Mouse (Mus musculus) forebrain, embryonic 14.5 days (tissue): ENCODE results near the gene Gm973. TPM values are rescaled to one million over a fixed set of nuclear protein-coding genes. Genes with fewer than 3 reads are reported as not detected.

Source experiments
- ATAC-seq: fragments of 200-750 bp; cut with Nextera tagmentation; 2 replicates; pipeline ENCODE4 v1.8.0; 2017; ENCODE audit warnings: mild to moderate bottlenecking, moderate library complexity
- DNase-seq: peaks from one replicate; pipeline ENCODE4 v3.0.0-alpha.2; 2015; ENCODE audit warnings: low spot score
- H3K27ac ChIP-seq: fragments of 300-500 bp; sonication (generic); 2 replicates; pipeline ENCODE4 v1.5.1; 2014; ENCODE audit warnings: low read depth, mild to moderate bottlenecking, control low read depth, low read length, moderate library complexity
- H3K27me3 ChIP-seq: fragments of 300-500 bp; sonication (generic); replicated peaks from 2 replicates; pipeline ENCODE4 v1.6.1; 2014; ENCODE audit warnings: low read length, control low read depth, mixed read lengths; ENCODE audit not compliant: control insufficient read depth, insufficient read depth
- H3K36me3 ChIP-seq: fragments of 300-500 bp; sonication (generic); 2 replicates; pipeline ENCODE4 v1.6.1; 2014; ENCODE audit warnings: low read length, control low read depth; ENCODE audit not compliant: control insufficient read depth, insufficient read depth
- H3K4me1 ChIP-seq: fragments of 300-500 bp; sonication (generic); 2 replicates; pipeline ENCODE4 v1.6.1; 2014; ENCODE audit warnings: antibody characterized with exemption, low read length, control low read depth; ENCODE audit not compliant: control insufficient read depth, insufficient read depth
- H3K4me2 ChIP-seq: fragments of 300-500 bp; sonication (generic); 2 replicates; pipeline ENCODE4 v1.6.1; 2014; ENCODE audit warnings: mild to moderate bottlenecking, control low read depth, low read length
- H3K4me3 ChIP-seq: fragments of 300-500 bp; sonication (generic); 2 replicates; pipeline ENCODE4 v1.5.1; 2014; ENCODE audit warnings: low read depth, low read length, control low read depth
- H3K9ac ChIP-seq: fragments of 300-500 bp; sonication (generic); 2 replicates; pipeline ENCODE4 v1.6.1; 2014; ENCODE audit warnings: mild to moderate bottlenecking, low read length, control low read depth, moderate library complexity
- H3K9me3 ChIP-seq: fragments of 300-500 bp; sonication (generic); replicated peaks from 2 replicates; pipeline ENCODE4 v1.6.1; 2016; ENCODE audit warnings: low read length, control low read depth, mixed read lengths; ENCODE audit not compliant: control insufficient read depth
- WGBS: fragments of 180-500 bp; shearing (Covaris S2); extraction: QIAGEN DNeasy Blood & Tissue Kit; methylation state at CpG from one replicate; pipeline ENCODE4 v1.1.7; 2014; 5-methylcytosine and 5-hydroxymethylcytosine counted together
- polyA plus RNA-seq: library from polyadenylated mRNA; unstranded; fragments of >200 nt; fragmentation: Nextera tagmentation; extraction: Ambion mirVana; gene quantifications from 2 replicates; pipeline ENCODE4 v1.2.1, GENCODE M21; 2014

Gene Gm973
- polyA plus RNA-seq, 1 experiment from 2014 or later: 6.2 TPM

- Histone ChIP-seq H3K4me1 (peaks cover 12% of the 10 kb centered on the region), H3K9me3 (no peaks in the 10 kb centered on the region), H3K27me3 (peaks cover 11% of the 10 kb centered on the region; the same call in 1 of the 2 replicates), H3K4me3 (no peak overlapping the region), H3K27ac (no peak overlapping the region), H3K36me3 (no peaks in the 10 kb centered on the region), H3K9ac (no peak overlapping the region), H3K4me2 (no peak overlapping the region)
- DNase-seq (no peak), ATAC-seq (no peak)
- WGBS: 85% methylated on average over 9 of the region's 9 CpGs
Measured at GRCm38 (mm10) chr1:59595609-59596008, 79.5 kb downstream of the Gm973 start.

DNA sequence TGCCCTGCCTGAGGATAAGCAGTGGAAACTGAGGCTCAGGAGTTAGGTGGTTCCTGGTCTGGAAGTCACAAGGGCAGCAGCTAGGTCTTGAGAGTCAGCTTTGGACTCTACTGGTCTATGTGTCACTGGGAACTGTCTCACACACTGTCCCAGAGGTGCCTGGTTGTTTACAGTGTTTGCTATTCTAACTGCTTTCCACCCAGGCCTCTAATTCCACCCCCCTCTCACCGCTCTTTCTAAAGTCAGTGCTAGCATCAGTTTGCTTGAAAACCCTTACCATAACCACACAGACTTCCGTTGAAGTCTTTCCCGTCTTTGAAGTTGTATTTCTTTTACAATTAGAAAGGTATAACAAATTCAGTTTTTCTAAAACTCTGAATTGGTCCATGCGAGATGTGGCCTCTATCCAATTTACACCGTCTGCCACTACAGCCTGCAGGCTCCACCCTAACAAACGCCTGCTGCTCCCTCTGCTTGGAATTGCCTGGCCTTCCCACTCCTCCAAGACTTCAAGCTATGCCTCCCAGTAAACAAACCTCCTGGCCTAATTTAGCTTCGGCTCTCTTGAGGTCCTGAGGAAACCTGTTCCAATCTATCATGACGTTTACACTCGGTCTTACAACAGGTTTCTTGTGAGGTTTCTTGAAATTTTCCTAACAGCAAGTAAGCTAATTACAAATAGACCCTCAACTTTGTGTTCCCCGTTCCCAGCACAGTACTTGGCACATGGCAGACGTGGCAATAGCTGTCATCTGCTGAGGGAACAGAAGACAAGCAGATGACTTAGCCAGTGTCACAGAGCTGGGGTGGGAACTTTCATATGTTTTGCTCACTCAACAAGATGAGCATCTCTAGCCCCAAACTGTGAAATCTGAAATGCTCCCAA, 86.7 kb downstream of the Gm973 start:
- 50% methylated on average over 11 of the region's 11 CpGs for WGBS
- peaks cover 2% of the 10 kb centered on the region; the same call in 1 of the 2 replicates for H3K4me1 ChIP-seq
- H3K9me3 ChIP-seq: no peaks in the 10 kb centered on the region
- no peak overlapping the region; the same call in 1 of the 2 replicates for H3K27ac ChIP-seq
- no peaks in the 10 kb centered on the region for H3K36me3 ChIP-seq
- no peak overlapping the region for H3K9ac ChIP-seq
- no peaks in the 10 kb centered on the region for H3K27me3 ChIP-seq
- ATAC-seq (peak; percentile 72; the same call in 1 of the 2 replicates), DNase-seq (peak; percentile 55)
- no peak overlapping the region for H3K4me3 ChIP-seq
- H3K4me2 ChIP-seq: no peak overlapping the region

DNA sequence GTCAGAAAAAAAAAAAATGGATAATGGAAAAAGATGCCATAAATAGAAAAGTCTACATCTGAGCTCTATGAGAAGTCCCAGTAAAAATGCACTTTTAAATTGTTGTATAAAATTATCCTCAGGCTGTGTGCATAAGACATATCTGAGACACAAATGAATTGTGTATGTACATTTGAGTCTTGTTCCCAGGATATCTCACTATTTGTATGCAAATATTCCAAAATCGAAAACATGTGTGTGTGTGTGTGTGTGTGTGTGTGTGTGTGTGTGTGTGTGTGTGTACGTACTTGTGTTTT, 87.3 kb downstream of the Gm973 start:
- WGBS: 91% methylated on average over 2 of the region's 2 CpGs

DNA sequence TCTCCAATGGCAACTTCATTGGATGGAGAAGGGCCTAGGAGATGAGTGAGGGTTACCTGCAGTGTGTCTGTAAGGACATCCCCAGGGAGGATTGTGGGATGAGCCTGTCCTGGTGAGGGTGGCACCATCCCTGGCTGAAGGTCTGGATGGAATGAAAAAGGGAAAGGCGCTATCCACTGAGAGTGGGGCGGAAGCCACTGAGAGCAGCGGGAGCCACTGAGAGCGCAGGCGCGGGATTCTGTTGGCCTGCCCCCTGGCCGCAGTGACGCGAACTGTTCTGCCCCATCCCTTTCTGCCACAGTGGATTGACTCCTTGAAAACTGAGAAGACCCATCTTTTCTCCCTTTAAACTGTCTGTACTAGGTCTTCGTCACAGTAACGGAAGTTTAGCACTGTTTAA, 87.8 kb downstream of the Gm973 start:
- H3K4me3 ChIP-seq: no peak overlapping the region
- 11% methylated on average over 11 of the region's 11 CpGs for WGBS
- ATAC-seq: peak; percentile 57; the same call in 1 of the 2 replicates
- H3K9me3 ChIP-seq: no peaks in the 10 kb centered on the region
- no peak overlapping the region for H3K9ac ChIP-seq
- peak; percentile 21 for DNase-seq
- no peak overlapping the region for H3K4me2 ChIP-seq
- H3K36me3 ChIP-seq: no peaks in the 10 kb centered on the region
- no peak overlapping the region for H3K27ac ChIP-seq
- no peaks in the 10 kb centered on the region for H3K27me3 ChIP-seq
- peaks cover 2% of the 10 kb centered on the region; the same call in 1 of the 2 replicates for H3K4me1 ChIP-seq

More for the DNA sequence above, 87.3 kb downstream of the Gm973 start:
- Histone ChIP-seq H3K36me3 (no peaks in the 10 kb centered on the region), H3K27ac (no peak overlapping the region), H3K4me3 (no peak overlapping the region), H3K9me3 (no peaks in the 10 kb centered on the region), H3K9ac (no peak overlapping the region), H3K27me3 (no peaks in the 10 kb centered on the region), H3K4me1 (peaks cover 2% of the 10 kb centered on the region; the same call in 1 of the 2 replicates), H3K4me2 (no peak overlapping the region)
- ATAC-seq: no peak
- no peak for DNase-seq

DNA sequence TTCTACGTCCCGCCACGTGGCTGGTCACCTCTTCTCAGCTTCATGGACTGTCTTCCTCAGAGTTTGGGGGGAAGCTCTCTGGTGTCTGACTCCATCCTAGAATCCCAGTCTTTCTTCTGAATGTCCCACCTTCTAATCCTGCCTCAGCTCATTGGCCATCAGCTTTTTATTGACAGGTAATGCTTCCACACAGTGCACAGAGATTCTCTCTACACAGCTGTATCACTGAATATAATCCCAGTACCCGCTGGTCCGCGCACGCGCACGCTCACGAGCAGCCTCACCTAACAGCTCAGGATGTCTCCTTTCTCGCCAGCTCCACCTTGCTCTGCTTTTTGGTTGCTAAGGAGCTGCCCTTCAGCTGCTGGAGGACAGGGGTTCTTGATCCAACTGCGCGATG, 90.4 kb downstream of the Gm973 start:
- H3K36me3 ChIP-seq: no peaks in the 10 kb centered on the region
- DNase-seq (no peak), ATAC-seq (no peak)
- H3K4me3 ChIP-seq: no peak overlapping the region
- peaks cover 2% of the 10 kb centered on the region; the same call in 1 of the 2 replicates for H3K4me1 ChIP-seq
- no peak overlapping the region for H3K27ac ChIP-seq
- 89% methylated on average over 13 of the region's 13 CpGs for WGBS
- no peak overlapping the region for H3K9ac ChIP-seq
- no peaks in the 10 kb centered on the region for H3K27me3 ChIP-seq
- H3K9me3 ChIP-seq: no peaks in the 10 kb centered on the region
- no peak overlapping the region for H3K4me2 ChIP-seq

DNA sequence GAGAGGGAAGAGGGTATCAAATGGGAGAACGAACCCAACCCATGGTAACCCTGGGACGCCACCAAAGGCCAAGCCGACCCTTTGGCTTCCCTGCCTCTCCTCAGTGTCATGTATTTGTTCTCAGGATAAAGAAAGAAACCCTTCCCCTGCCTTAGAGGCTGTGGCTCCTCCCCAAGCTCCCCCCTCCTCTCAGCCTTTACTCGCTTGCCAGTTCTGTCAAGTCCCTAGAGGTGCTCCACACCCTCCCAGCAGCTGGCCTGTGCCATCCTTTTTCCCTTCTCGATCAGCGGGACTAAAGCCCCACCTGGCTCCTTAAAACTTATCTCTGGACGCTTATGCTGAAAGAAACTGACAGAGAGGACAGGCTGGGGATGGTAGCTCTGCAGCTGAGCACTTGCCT, 91.0 kb downstream of the Gm973 start:
- H3K27me3 ChIP-seq: no peaks in the 10 kb centered on the region
- DNase-seq: no peak
- WGBS: 58% methylated on average over 7 of the region's 7 CpGs

GRCm38 (mm10) chr1:59608125-59608762, 92.2 kb downstream of the Gm973 start:
- no peaks in the 10 kb centered on the region for H3K4me1 ChIP-seq
- ATAC-seq (no peak), DNase-seq (no peak)
- no peak overlapping the region for H3K27ac ChIP-seq
- 90% methylated on average over 7 of the region's 7 CpGs for WGBS
- H3K27me3 ChIP-seq: no peaks in the 10 kb centered on the region
- H3K4me3 ChIP-seq: no peak overlapping the region
- H3K9ac ChIP-seq: no peak overlapping the region
- H3K36me3 ChIP-seq: no peaks in the 10 kb centered on the region
- no peak overlapping the region for H3K4me2 ChIP-seq
- no peaks in the 10 kb centered on the region for H3K9me3 ChIP-seq

More for the DNA sequence above, 91.0 kb downstream of the Gm973 start:
- H3K36me3 ChIP-seq: no peaks in the 10 kb centered on the region
- H3K4me3 ChIP-seq: no peak overlapping the region
- H3K27ac ChIP-seq: no peak overlapping the region
- no peak for ATAC-seq
- no peak overlapping the region for H3K4me2 ChIP-seq
- H3K9ac ChIP-seq: no peak overlapping the region
- H3K4me1 ChIP-seq: peaks cover 2% of the 10 kb centered on the region; the same call in 1 of the 2 replicates
- no peaks in the 10 kb centered on the region for H3K9me3 ChIP-seq

GRCm38 (mm10) chr1:59608920-59609319, 92.9 kb downstream of the Gm973 start:
- no peak overlapping the region for H3K27ac ChIP-seq
- no peak overlapping the region for H3K4me3 ChIP-seq
- DNase-seq (no peak), ATAC-seq (no peak)
- H3K4me1 ChIP-seq: no peaks in the 10 kb centered on the region
- H3K9ac ChIP-seq: no peak overlapping the region
- no peaks in the 10 kb centered on the region for H3K27me3 ChIP-seq
- no peaks in the 10 kb centered on the region for H3K9me3 ChIP-seq
- H3K36me3 ChIP-seq: no peaks in the 10 kb centered on the region
- H3K4me2 ChIP-seq: no peak overlapping the region
- 62% methylated on average over 5 of the region's 5 CpGs for WGBS

- 84% methylated on average over 4 of the region's 4 CpGs for WGBS
- DNase-seq (no peak), ATAC-seq (no peak)
- Histone ChIP-seq H3K36me3 (no peaks in the 10 kb centered on the region), H3K4me3 (no peak overlapping the region), H3K9ac (no peak overlapping the region), H3K27ac (no peak overlapping the region), H3K27me3 (no peaks in the 10 kb centered on the region), H3K4me1 (no peaks in the 10 kb centered on the region), H3K4me2 (no peak overlapping the region), H3K9me3 (no peaks in the 10 kb centered on the region)
Measured at GRCm38 (mm10) chr1:59609458-59609857, 93.4 kb downstream of the Gm973 start.
